Mouse (Mus musculus) myocyte (in vitro differentiated cells): Measurements from ENCODE around the gene Pacrg.

Experiments
- CEBPB ChIP-seq: IDR thresholded peaks from 2 replicates; pipeline ENCODE4 v1.6.1; 2011; ENCODE audit warnings: mild to moderate bottlenecking, moderate library complexity; ENCODE audit not compliant: poor library complexity, insufficient read depth, severe bottlenecking
- MAX ChIP-seq: IDR thresholded peaks from one replicate; pipeline ENCODE4 v1.6.1; 2011; ENCODE audit warnings: low read depth, mild to moderate bottlenecking, control low read depth
- MYOD1 ChIP-seq, 3 experiments: IDR thresholded peaks; one replicate each; pipeline ENCODE4 v1.6.1; 2011; ENCODE audit warnings: control low read depth in 2 of 3, low read depth in 2 of 3, mild to moderate bottlenecking in 2 of 3, moderate library complexity in 1 of 3; ENCODE audit not compliant: insufficient read length in 2 of 3, control insufficient read depth in 1 of 3
- MYOG ChIP-seq, 3 experiments: IDR thresholded peaks; one replicate each; pipeline ENCODE4 v1.6.1; 2011; ENCODE audit warnings: control low read depth in 2 of 3, low read depth in 2 of 3, mild to moderate bottlenecking in 2 of 3; ENCODE audit not compliant: insufficient read length in 2 of 3, control insufficient read depth in 1 of 3, insufficient read depth in 1 of 3
- POLR2A ChIP-seq: IDR thresholded peaks from one replicate; pipeline ENCODE4 v1.6.1; 2011; ENCODE audit warnings: low read depth, mild to moderate bottlenecking, control low read depth, moderate library complexity; ENCODE audit not compliant: insufficient read length
- POLR2AphosphoS2 ChIP-seq: IDR thresholded peaks from one replicate; pipeline ENCODE4 v1.6.1; 2011; ENCODE audit warnings: low read depth, control low read depth; ENCODE audit not compliant: insufficient read length
- SRF ChIP-seq: IDR thresholded peaks from one replicate; pipeline ENCODE4 v1.6.1; 2011; ENCODE audit warnings: low read depth; ENCODE audit not compliant: control insufficient read depth, insufficient read length
- TCF12 ChIP-seq: IDR thresholded peaks from one replicate; pipeline ENCODE4 v1.6.1; 2011; ENCODE audit warnings: mild to moderate bottlenecking, control low read depth; ENCODE audit not compliant: poor library complexity, insufficient read depth, severe bottlenecking

DNA sequence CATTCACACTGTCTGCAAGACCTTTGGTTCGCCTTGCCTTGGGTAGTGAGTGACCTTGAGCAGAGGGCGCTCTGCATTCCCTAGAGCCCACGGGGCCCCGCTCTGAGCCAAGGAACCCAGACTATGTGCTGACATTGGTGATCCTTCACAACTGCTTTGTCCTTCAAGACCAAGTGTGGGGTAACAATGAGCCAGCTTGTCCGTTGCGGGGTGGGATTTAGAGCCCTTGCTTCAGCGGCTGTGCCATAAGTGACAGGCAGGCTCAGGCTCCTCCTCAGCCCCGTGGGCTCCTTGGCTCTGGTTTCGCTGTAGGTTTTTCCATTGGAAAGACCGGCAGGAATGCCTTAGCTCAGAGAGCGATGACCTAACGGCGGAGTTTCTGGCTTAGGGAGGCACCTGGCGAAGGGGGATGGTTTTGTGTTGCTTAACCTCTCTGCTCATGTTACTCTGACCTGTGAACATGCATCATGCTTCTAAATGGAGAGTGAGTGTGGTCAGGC, 390.3 kb downstream of the Pacrg start:
- TF ChIP-seq SRF = no peak
- no peak for TF ChIP-seq MAX
- TF ChIP-seq TCF12 = no peak
- no peak for TF ChIP-seq POLR2A
- peak in 1 of 3 experiments; percentile 17 for TF ChIP-seq MYOG (IDR thresholded peaks at IDR 0.05; ENCODE audit: control insufficient read depth in 1 of 3, insufficient read depth in 1 of 3, insufficient read length in 2 of 3, low read depth in 2 of 3)
- no peak for TF ChIP-seq POLR2AphosphoS2
- peak in 1 of 3 experiments; percentile 73 for TF ChIP-seq MYOD1 (IDR thresholded peaks at IDR 0.05; ENCODE audit: control insufficient read depth in 1 of 3, insufficient read length in 2 of 3, low read depth in 2 of 3)
- TF ChIP-seq CEBPB = peak; percentile 51; the same call in 1 of the 2 replicates
